Mouse (Mus musculus) right cerebral cortex, postnatal 14 days (tissue): ENCODE results near the gene Gtpbp1.

Experiments used
- DNase-seq: peaks from one replicate; pipeline ENCODE4 v3.0.0; 2022

Gtpbp1 gene

GRCm38 (mm10) chr15:79690426-79691022 lies at the start of gene Gtpbp1:
TSS of gene Gtpbp1 (plus strand) at chr15:79690845.
- DNase-seq = peak; percentile 93

- DNase-seq = no peak
Measured at GRCm38 (mm10) chr15:79641135-79641817, 49.4 kb upstream of the Gtpbp1 start.

DNA sequence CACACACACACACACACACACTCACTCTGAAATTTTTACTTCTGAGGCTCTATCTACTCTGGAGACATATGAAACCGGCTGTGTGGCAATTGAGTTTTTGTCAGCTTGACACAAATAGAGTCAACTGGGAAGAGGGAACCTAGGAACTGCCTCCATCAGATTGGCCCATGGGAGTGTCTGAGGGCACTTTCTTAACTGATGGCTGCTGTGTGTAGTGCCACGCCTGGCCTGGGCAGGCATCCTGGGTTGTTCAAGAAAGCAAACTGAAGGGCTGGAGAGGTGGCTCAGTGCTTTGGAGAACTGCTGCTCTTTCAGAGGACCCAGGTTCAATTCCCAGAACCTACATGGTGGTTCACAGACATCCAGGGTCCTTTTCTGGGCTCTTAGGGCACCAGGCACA lies 45.2 kb upstream of the Gtpbp1 start:
- DNase-seq = no peak

- peak; percentile 40 for DNase-seq
Measured at GRCm38 (mm10) chr15:79648130-79648529, 42.5 kb upstream of the Gtpbp1 start.

- DNase-seq = peak; percentile 59
Measured at GRCm38 (mm10) chr15:79650569-79650968, 40.1 kb upstream of the Gtpbp1 start.

GRCm38 (mm10) chr15:79651481-79651880 lies 39.2 kb upstream of the Gtpbp1 start:
- DNase-seq = no peak

DNA sequence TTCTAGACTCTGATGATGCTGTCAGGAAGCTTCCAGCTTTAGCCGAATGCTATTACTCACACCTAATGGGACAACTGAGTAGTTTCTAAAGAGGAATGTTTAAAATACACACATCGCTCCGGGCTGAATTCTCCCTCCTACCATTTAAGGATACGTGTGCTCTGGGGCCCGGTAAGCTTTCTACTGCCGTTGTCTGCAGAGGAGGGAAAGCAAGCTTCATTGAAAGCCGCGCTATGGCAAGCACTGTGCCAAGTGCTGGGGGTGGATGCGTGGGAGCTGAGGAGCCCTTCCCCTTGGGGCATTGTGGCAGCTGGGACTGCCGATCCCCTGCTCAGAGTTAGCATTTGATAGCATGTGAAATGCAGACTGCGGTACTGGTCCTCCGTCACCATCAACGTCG lies 34.2 kb upstream of the Gtpbp1 start:
- DNase-seq = no peak

GRCm38 (mm10) chr15:79657837-79658530 lies 32.7 kb upstream of the Gtpbp1 start:
- peak; percentile 90 for DNase-seq

- DNase-seq = peak; percentile 98
Measured at GRCm38 (mm10) chr15:79658531-79659375, 31.9 kb upstream of the Gtpbp1 start, which contains the start of the genes Fam227a and Cby1. TSS of gene Fam227a (minus strand) at chr15:79658956. TSS of gene Cby1 (plus strand) at chr15:79659199.

- DNase-seq = peak; percentile 38
Measured at GRCm38 (mm10) chr15:79661852-79662251, 28.8 kb upstream of the Gtpbp1 start.

DNA sequence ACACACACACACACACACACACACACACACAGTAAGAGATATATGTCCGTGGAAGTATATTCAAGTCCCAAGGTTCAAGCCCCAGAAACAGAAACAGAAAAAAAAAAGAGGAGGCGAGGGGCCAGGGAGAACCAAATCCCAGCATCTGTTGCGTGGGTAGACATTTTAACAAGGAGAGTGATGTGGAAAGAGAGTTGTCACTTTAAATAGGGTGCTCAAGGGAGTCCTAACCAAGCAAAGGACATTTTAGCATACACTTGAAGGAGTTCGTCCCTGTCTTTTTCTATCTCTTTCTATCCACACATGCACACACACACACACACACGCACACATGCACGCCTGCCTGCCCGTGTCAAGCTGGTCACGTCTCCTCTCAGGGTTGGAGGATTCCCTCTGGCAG lies 26.0 kb upstream of the Gtpbp1 start:
- DNase-seq = no peak

DNA sequence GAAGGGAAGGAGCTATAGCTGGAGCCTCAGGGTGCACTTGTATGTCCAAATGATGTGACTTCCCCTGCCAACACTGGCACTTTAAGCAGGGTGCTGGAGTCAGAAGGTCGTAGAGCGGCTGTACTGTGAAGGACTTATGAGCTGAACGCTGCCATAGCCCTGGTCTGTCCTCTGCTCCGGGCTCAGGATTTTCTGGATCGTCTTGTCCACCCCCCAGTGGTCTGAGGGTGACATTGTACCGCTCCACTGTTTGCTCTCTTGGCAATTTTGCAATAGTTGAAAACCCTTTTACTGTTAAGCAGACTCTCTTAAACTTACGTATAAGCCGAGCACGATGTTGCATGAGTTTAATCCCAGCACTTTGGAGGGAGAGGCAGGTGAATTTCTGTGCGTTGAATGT lies 21.4 kb upstream of the Gtpbp1 start:
- DNase-seq = no peak

GRCm38 (mm10) chr15:79670249-79670971 lies 20.2 kb upstream of the Gtpbp1 start, which contains the start of gene Tomm22:
TSS of gene Tomm22 (plus strand) at chr15:79670861.
- DNase-seq = peak; percentile 87

- DNase-seq = no peak
Measured at GRCm38 (mm10) chr15:79670972-79671299, 19.7 kb upstream of the Gtpbp1 start.

GRCm38 (mm10) chr15:79671828-79672348 lies 18.8 kb upstream of the Gtpbp1 start:
- DNase-seq = peak; percentile 28

DNA sequence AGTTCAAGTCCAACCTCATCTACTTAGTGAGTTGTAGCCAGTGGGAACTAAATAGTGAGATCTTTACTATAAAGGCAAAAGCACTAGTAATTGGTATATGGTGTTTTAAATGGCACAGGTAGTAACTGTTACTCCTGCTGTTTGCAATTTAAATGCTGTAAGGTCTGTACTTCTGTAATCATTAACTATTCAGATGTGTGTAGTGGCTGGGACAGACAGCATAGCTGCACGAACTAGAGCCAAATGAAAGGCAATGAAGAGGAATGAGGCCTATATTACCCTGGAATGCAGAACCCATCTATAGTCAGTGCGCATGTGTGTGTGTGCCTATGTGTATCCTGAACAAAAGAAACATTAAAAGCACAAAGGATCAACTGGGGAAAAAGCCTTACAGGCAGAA lies 12.7 kb upstream of the Gtpbp1 start:
- DNase-seq = no peak

GRCm38 (mm10) chr15:79681973-79682372 lies 8.7 kb upstream of the Gtpbp1 start:
- no peak for DNase-seq

DNA sequence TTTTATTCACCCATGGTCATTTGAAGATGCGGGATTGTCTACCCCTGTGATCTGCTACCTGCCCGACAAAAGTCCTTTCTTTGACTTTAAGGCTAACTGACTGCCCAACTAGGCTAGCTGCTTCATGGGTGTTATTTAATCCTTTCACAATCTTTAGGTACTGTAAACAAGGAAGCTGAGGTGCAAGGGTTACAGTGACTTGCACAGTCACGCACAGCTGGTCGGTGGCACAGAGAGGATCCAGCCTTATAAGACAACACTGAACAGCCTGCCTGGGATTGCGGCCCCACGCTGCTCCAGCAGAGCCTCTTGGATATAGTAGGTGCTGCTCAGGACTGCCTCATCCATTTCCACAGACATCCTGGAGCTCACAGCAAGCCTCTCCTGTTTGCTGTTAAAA lies 7.5 kb upstream of the Gtpbp1 start:
- no peak for DNase-seq

- DNase-seq = no peak
Measured at GRCm38 (mm10) chr15:79683707-79684465, 6.8 kb upstream of the Gtpbp1 start.

- no peak for DNase-seq
Measured at GRCm38 (mm10) chr15:79684616-79685015, 6.0 kb upstream of the Gtpbp1 start.

- no peak for DNase-seq
Measured at GRCm38 (mm10) chr15:79685141-79685641, 5.5 kb upstream of the Gtpbp1 start.
